Mouse (Mus musculus) hindbrain, embryonic 10.5 days (tissue): ENCODE measurements around the gene Nmu. TPM values are rescaled to one million over a fixed set of nuclear protein-coding genes. Genes with fewer than 3 reads are reported as not detected.

Source experiments
- DNase-seq: peaks from one replicate; pipeline ENCODE4 v3.0.0-alpha.2; 2017; ENCODE audit warnings: low spot score
- H3K27ac ChIP-seq: fragments of 300-500 bp; sonication (generic); 2 replicates; pipeline ENCODE4 v1.5.1; 2016; ENCODE audit warnings: mild to moderate bottlenecking, moderate library complexity
- H3K27me3 ChIP-seq: fragments of 300-500 bp; sonication (generic); 2 replicates; pipeline ENCODE4 v1.6.1; 2016; ENCODE audit warnings: mild to moderate bottlenecking; ENCODE audit not compliant: poor library complexity, insufficient read depth, severe bottlenecking
- H3K36me3 ChIP-seq: fragments of 300-500 bp; sonication (generic); 2 replicates; pipeline ENCODE4 v1.6.1; 2016; ENCODE audit warnings: mild to moderate bottlenecking, moderate library complexity
- H3K4me1 ChIP-seq: fragments of 300-500 bp; sonication (generic); replicated peaks from 2 replicates; pipeline ENCODE4 v1.6.1; 2016; ENCODE audit warnings: mild to moderate bottlenecking
- H3K4me3 ChIP-seq: fragments of 300-500 bp; sonication (generic); 2 replicates; pipeline ENCODE4 v1.5.1; 2016; ENCODE audit warnings: mild to moderate bottlenecking, moderate library complexity
- H3K9me3 ChIP-seq: fragments of 300-500 bp; sonication (generic); 2 replicates; pipeline ENCODE4 v1.6.1; 2016; ENCODE audit warnings: mild to moderate bottlenecking, moderate library complexity
- WGBS: fragments of 180-500 bp; shearing (Covaris S2); methylation state at CpG from one replicate; pipeline ENCODE4 v1.1.7; 2016; 5-methylcytosine and 5-hydroxymethylcytosine counted together
- polyA plus RNA-seq: library from polyadenylated mRNA; unstranded; fragments of >200 nt; fragmentation: Nextera tagmentation; extraction: Ambion mirVana; gene quantifications from 2 replicates; pipeline ENCODE4 v1.2.1, GENCODE M21; 2016

Gene Nmu
- polyA plus RNA-seq, 1 experiment from 2014 or later, result 0.76 TPM

GRCm38 (mm10) chr5:76351537-76351936, 12.1 kb downstream of the Nmu start:
- Histone ChIP-seq H3K27me3 (no peaks in the 10 kb centered on the region), H3K9me3 (no peaks in the 10 kb centered on the region), H3K4me1 (no peaks in the 10 kb centered on the region), H3K36me3 (no peaks in the 10 kb centered on the region), H3K4me3 (no peak overlapping the region), H3K27ac (no peak overlapping the region)
- WGBS, result 85% methylated on average over 5 of the region's 5 CpGs
- no peak for DNase-seq

- DNase-seq, result no peak
- Histone ChIP-seq H3K4me1 (no peaks in the 10 kb centered on the region), H3K36me3 (no peaks in the 10 kb centered on the region), H3K9me3 (no peaks in the 10 kb centered on the region), H3K4me3 (no peak overlapping the region), H3K27ac (no peak overlapping the region), H3K27me3 (no peaks in the 10 kb centered on the region)
- 74% methylated on average over 2 of the region's 2 CpGs for WGBS
These were observed 17.5 kb downstream of the Nmu start for GRCm38 (mm10) chr5:76346137-76346536.

- no peak overlapping the region for H3K27ac ChIP-seq
- no peak for DNase-seq
- H3K9me3 ChIP-seq, result no peaks in the 10 kb centered on the region
- no peaks in the 10 kb centered on the region for H3K27me3 ChIP-seq
- H3K4me3 ChIP-seq, result no peak overlapping the region
- H3K4me1 ChIP-seq, result no peaks in the 10 kb centered on the region
- H3K36me3 ChIP-seq, result no peaks in the 10 kb centered on the region
- 75% methylated on average over 2 of the region's 2 CpGs for WGBS
These were observed 22.7 kb downstream of the Nmu start for GRCm38 (mm10) chr5:76340931-76341330.

GRCm38 (mm10) chr5:76337100-76337499, 26.5 kb downstream of the Nmu start:
- H3K27me3 ChIP-seq, result no peaks in the 10 kb centered on the region
- no peak overlapping the region for H3K27ac ChIP-seq
- H3K36me3 ChIP-seq, result no peaks in the 10 kb centered on the region
- H3K4me3 ChIP-seq, result no peak overlapping the region
- no peaks in the 10 kb centered on the region for H3K9me3 ChIP-seq
- no peaks in the 10 kb centered on the region for H3K4me1 ChIP-seq
- WGBS, result 85% methylated on average over 8 of the region's 8 CpGs
- no peak for DNase-seq

GRCm38 (mm10) chr5:76333833-76334232, 29.8 kb downstream of the Nmu start:
- no peaks in the 10 kb centered on the region for H3K36me3 ChIP-seq
- no peak overlapping the region for H3K4me3 ChIP-seq
- no peaks in the 10 kb centered on the region for H3K4me1 ChIP-seq
- no peaks in the 10 kb centered on the region for H3K9me3 ChIP-seq
- no peak overlapping the region for H3K27ac ChIP-seq
- no peak for DNase-seq
- H3K27me3 ChIP-seq, result no peaks in the 10 kb centered on the region
- 77% methylated on average over 4 of the region's 4 CpGs for WGBS

GRCm38 (mm10) chr5:76330953-76331352, 32.6 kb downstream of the Nmu start, which contains the start of gene Pdcl2:
Pdcl2 (minus strand) TSS chr5:76331156.
- Histone ChIP-seq H3K36me3 (no peaks in the 10 kb centered on the region), H3K4me1 (no peaks in the 10 kb centered on the region), H3K27ac (no peak within 1 kb of the TSS), H3K9me3 (no peaks in the 10 kb centered on the region), H3K27me3 (no peaks in the 10 kb centered on the region), H3K4me3 (no peak within 1 kb of the TSS)
- DNase-seq, result no peak
- WGBS, result 92% methylated on average over 7 of the region's 7 CpGs

- DNase-seq, result no peak
These were observed 36.3 kb downstream of the Nmu start for GRCm38 (mm10) chr5:76327296-76327695.

GRCm38 (mm10) chr5:76325113-76325512, 38.5 kb downstream of the Nmu start:
- Histone ChIP-seq H3K27me3 (no peaks in the 10 kb centered on the region), H3K27ac (no peak overlapping the region), H3K4me3 (no peak overlapping the region), H3K36me3 (no peaks in the 10 kb centered on the region), H3K4me1 (peaks cover 17% of the 10 kb centered on the region), H3K9me3 (no peaks in the 10 kb centered on the region)
- 91% methylated on average over 4 of the region's 4 CpGs for WGBS
- no peak for DNase-seq

More at GRCm38 (mm10) chr5:76327296-76327695, 36.3 kb downstream of the Nmu start:
- Histone ChIP-seq H3K36me3 (no peaks in the 10 kb centered on the region), H3K27ac (no peak overlapping the region), H3K4me1 (0 out of 2 replicates have a peak, but pooled peaks cover 3% of the 10 kb centered on the region), H3K4me3 (no peak overlapping the region), H3K27me3 (no peaks in the 10 kb centered on the region), H3K9me3 (no peaks in the 10 kb centered on the region)
- 87% methylated on average over 2 of the region's 2 CpGs for WGBS

GRCm38 (mm10) chr5:76321249-76322196, 42.1 kb downstream of the Nmu start:
- WGBS, result 21% methylated on average over 11 of the region's 11 CpGs
- Histone ChIP-seq H3K27me3 (no peaks in the 10 kb centered on the region), H3K9me3 (no peaks in the 10 kb centered on the region), H3K36me3 (no peaks in the 10 kb centered on the region), H3K4me1 (peaks cover 17% of the 10 kb centered on the region), H3K4me3 (0 out of 2 replicates have a peak overlapping the region, but pooled peaks have one; percentile 13), H3K27ac (no peak overlapping the region; the same call in 1 of the 2 replicates)
- peak; percentile 25 for DNase-seq

- Histone ChIP-seq H3K9me3 (no peaks in the 10 kb centered on the region), H3K4me3 (no peak overlapping the region), H3K4me1 (peaks cover 19% of the 10 kb centered on the region), H3K27ac (no peak overlapping the region), H3K36me3 (no peaks in the 10 kb centered on the region), H3K27me3 (no peaks in the 10 kb centered on the region)
- 81% methylated on average over 2 of the region's 2 CpGs for WGBS
- DNase-seq, result no peak
These were observed 55.4 kb downstream of the Nmu start for GRCm38 (mm10) chr5:76308206-76308605.

GRCm38 (mm10) chr5:76306261-76306660, 57.3 kb downstream of the Nmu start:
- 76% methylated on average over 3 of the region's 3 CpGs for WGBS
- no peak for DNase-seq
- Histone ChIP-seq H3K4me1 (peaks cover 30% of the 10 kb centered on the region), H3K9me3 (no peaks in the 10 kb centered on the region), H3K36me3 (no peaks in the 10 kb centered on the region), H3K27ac (no peak overlapping the region), H3K4me3 (no peak overlapping the region), H3K27me3 (no peaks in the 10 kb centered on the region)

- H3K27ac ChIP-seq, result peak overlapping the region; percentile 98; the same call in 1 of the 2 replicates
- peaks cover 30% of the 10 kb centered on the region for H3K4me1 ChIP-seq
- H3K27me3 ChIP-seq, result no peaks in the 10 kb centered on the region
- DNase-seq, result peak; percentile 27
- H3K9me3 ChIP-seq, result no peaks in the 10 kb centered on the region
- 5% methylated on average over 8 of the region's 8 CpGs for WGBS
- no peaks in the 10 kb centered on the region for H3K36me3 ChIP-seq
- H3K4me3 ChIP-seq, result peak overlapping the region; percentile 99
These were observed 58.0 kb downstream of the Nmu start for GRCm38 (mm10) chr5:76305616-76306015.
